Mouse (Mus musculus) left cerebral cortex, postnatal 25 days (tissue): ENCODE results near the gene Cnp. TPM values are rescaled to one million over a fixed set of nuclear protein-coding genes. Genes with fewer than 3 reads are reported as not detected.

Source experiments
- DNase-seq, 2 experiments: peaks; one replicate each; pipeline ENCODE4 v3.0.0; 2022; ENCODE audit warnings: low spot score in 2 of 2, mixed read lengths in 1 of 2
- intact Hi-C: fragments of 180-260 bp; cut with DNase I; formaldehyde crosslinking; loops from one replicate; pipeline ENCODE4 v1.15.1; 2025
- total RNA-seq, 2 experiments: library from RNA; stranded (reverse); gene quantifications; 2 replicates each; pipeline ENCODE4 v1.2.3; 2021

Cnp gene
- total RNA-seq, 2 experiments from 2014 or later = 207 to 230 TPM

GRCm38 (mm10) chr11:100549466-100549865 is 25.2 kb upstream of the Cnp start:
- no peak for DNase-seq
- intact Hi-C loops = no loop called here

GRCm38 (mm10) chr11:100550101-100550500 is 24.6 kb upstream of the Cnp start:
- intact Hi-C loops = no loop called here
- DNase-seq = no peak

- no peak for DNase-seq
- intact Hi-C loops = no loop called here
Measured at GRCm38 (mm10) chr11:100552842-100553241, 21.9 kb upstream of the Cnp start.

DNA sequence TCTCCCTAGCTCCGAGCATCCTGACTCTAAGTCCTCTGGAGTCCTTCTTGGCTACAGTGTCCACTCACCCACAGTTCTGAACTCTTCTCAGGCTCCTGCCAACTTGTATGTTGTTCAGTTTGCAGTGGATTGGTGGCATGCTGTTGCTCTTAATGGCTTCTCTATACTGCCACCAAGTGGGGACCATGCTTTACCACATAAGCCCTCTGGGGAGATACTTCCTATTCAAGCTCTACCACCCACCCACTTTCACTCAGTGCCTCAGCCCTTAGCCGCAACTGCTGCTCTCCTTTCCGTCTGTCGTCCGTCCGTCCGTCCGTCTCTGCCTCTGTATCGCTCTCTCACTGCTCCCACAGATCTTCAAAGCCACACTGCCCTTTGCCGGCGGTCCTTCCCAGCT is 19.1 kb upstream of the Cnp start:
- DNase-seq = peak; percentile 53 to 77
- intact Hi-C loops = loop anchor here (2.0 to 5.0 kb wide), 2 partner anchors 43 to 198 kb away; partner anchors contain the start of gene Hap1

DNA sequence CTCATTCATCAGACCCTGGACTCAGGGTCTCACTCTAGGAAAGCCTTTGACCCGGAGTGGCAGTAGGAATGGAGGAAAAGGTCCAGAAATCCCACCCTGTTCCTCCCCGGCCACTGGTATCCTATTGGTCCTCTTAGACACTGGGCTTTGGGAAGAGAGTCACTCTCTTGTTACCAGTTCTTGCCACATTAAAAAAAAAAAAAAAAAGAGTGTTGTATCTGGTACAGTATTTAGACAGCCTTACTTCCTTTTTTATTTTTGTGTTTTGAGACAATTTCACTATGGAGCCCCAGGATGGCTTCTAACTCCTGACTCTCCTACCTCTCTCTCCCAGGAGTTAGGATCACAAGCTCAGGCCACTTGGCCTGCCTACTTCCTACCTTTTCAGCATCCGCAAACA is 17.1 kb upstream of the Cnp start:
- intact Hi-C loops = loop anchor here (5.0 kb wide), 1 partner anchor 200 kb away; the partner anchor contains the start of gene Hap1
- no peak for DNase-seq

DNA sequence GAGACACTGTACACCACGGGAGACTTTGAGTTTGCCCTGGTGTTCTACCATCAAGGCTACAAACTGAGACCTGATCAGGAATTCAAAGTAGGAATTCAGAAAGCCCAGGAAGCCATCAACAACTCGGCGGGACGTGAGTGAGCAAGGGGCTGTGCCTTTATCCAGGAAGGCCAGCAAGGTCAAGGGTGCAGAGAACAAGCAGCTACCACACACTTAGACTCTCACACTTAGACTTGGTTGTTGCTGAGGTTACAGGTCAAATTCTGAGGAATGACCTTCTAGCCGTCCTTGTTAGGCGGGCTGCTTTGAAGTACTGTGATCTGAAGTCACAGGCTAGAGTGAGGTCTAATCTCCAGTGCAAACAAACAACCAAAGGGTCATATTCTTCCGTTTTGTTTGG is 15.2 kb upstream of the Cnp start:
- no peak for DNase-seq
- intact Hi-C loops = loop anchor here (5.0 kb wide), 1 partner anchor 202 kb away; the partner anchor contains the start of gene Hap1

DNA sequence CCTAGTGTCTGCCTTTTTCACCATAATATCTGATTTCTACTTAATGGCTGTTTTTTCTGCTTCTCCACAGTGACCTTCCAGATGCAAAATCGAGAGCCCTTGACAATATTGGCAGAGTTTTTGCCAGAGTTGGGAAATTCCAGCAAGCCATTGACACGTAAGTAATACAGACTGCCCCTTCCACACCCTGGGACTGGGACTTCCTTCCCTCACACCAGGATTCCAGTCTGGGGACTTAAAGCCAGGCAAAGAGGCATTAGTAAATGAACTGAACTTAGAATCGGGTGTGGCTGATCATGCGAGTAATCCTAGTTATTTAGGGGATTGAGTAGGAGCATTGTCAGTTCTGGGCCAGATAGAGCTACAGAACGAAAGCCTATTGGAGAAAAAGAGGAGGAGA is 13.0 kb upstream of the Cnp start:
- intact Hi-C loops = no loop called here
- DNase-seq = no peak

DNA sequence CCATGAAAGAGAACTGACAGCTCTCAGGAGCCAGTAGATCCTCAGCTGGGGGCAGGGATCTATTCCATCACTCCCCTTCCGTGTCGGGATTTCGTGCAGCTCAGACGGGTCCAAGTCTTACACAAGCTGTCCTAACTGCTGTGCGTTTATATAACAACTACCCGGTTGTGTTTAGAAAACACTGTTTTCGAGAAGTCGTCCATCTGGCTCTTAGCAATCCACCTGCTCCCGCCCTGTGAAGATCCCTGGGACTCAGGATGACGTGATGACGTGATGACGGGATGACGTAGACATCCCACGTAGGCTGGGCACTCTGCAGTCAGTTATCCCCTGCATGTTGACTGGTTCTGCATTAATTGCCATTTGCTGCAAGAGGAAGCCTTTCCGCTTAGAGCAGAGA is 10.4 kb upstream of the Cnp start:
- peak; percentile 73 to 93 for DNase-seq
- intact Hi-C loops = no loop called here

DNA sequence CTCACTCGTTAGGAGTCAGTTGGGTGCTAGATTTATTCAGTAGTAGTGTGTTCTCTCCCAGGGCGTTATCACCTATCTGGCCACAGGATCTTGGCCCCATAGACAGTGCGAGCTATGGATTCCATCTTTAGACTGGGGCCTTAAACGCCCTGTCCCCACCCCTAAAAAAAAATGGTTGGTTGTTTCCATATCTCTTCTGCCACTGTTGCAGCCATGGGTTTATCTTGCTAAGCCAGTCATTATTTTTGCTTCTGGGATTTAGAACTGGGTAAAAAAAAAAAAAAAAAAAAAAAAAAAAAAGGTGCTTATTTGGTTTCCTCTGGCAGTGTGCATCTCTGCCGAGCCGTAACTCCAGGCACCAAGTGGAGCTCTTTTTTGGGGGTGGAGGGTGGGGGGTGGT is 10.0 kb upstream of the Cnp start:
- intact Hi-C loops = no loop called here
- DNase-seq = no peak

DNA sequence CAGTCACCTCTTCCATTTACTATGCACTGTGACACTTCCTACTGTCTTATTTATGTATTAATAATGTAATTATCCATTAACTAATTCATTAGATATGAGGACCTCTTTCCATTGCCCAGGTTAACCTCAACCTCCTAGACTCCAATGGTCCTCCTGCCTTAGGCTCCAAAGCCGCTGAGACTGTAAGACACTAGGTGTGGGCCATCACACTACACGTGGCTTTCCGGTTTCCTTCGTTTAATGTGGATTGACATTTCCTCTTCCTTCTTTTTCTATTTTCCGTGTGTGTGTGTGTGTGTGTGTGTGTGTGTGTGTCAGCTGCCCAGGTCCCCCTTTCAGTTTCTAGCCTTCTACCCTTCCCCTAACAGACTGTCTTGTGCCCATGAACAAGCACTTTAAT is 7.5 kb upstream of the Cnp start:
- intact Hi-C loops = no loop called here
- DNase-seq = no peak

- intact Hi-C loops = no loop called here
- DNase-seq = no peak
Measured at GRCm38 (mm10) chr11:100567815-100568245, 6.9 kb upstream of the Cnp start.

GRCm38 (mm10) chr11:100568692-100569091 is 6.0 kb upstream of the Cnp start:
- intact Hi-C loops = no loop called here
- no peak for DNase-seq

DNA sequence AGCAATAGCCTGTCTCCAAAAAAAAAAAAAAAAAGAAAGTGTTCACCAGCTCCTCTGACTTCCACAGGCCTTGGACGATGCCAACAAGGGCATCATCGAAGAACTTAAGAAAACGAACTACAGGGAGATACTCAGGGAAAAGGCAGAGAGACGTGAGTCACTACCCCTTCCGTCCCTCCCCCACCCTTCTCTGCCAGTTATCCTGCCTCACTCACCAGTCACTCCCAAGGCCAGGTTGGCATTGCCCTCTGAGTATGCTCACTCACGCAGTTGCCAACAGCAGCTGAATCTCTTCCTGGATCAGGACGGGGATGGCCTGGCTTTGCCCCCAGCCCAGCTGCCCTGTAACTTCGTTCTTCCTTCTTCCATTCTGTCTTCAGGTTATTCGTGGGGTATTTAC is 4.9 kb upstream of the Cnp start:
- no peak for DNase-seq
- intact Hi-C loops = loop anchor here (2.0 to 5.0 kb wide), 6 partner anchors 41 to 388 kb away; partner anchors contain the start of gene Nkiras2

DNA sequence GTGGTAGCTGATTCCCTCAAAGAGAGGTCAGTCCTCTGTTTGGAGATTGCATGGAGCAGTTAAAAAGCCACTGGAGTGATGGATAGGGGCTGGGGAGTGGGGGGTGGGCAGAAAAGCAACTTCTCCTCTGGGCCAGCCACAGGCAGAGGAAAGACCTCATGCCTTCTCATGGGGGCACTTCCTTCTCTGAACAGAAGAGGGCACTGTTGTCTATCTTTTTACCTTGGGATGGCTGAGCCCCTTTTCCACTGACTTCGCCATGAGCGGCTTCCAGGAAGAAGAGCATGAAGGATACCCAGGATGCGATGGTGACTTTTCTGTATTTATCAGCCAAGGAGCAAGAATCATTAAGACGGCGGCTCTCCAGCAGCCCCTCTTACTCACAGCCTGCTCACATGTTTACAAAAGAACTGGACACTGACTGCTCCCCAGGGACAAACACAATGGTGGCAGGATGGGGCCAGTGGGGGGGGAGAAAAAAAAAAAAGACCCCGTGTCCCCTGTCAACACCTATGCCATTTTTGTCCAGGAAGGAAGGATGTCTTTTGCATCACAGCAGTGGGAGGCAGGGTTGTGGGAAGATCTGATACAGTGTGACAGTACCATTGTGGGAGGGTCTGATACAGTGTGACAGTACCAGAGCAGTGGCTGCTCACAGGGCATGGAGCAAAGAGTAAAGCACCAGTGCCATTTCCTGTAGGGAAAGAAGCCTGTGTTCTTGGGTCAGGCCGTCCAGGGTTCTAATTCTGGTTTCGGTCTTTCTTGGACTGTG is 4.1 kb upstream of the Cnp start:
- intact Hi-C loops = loop anchor here (2.0 to 5.0 kb wide), 6 partner anchors 40 to 387 kb away; partner anchors contain the start of gene Nkiras2
- peak; percentile 80 to 86 for DNase-seq

DNA sequence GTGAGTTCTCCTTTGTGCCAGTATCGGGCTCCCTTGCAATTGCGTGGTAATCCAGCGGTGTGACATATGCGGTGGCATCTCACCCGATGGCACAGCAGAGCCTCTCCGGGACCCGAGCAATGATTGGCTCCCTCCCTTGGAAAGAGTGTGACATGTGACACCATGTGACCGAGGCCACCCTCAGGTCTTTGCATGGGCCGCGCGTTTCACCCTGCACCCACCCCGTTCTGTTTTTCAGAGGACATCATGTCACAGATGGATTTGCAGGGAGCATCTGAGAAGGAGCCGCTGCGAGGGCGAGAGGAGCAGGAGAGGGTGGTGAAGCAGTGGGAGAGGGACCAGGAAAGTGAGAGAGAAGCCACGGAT is 3.5 kb upstream of the Cnp start:
- intact Hi-C loops = loop anchor here (2.0 to 5.0 kb wide), 6 partner anchors 40 to 386 kb away; partner anchors contain the start of gene Nkiras2
- peak; percentile 42 to 55 for DNase-seq

DNA sequence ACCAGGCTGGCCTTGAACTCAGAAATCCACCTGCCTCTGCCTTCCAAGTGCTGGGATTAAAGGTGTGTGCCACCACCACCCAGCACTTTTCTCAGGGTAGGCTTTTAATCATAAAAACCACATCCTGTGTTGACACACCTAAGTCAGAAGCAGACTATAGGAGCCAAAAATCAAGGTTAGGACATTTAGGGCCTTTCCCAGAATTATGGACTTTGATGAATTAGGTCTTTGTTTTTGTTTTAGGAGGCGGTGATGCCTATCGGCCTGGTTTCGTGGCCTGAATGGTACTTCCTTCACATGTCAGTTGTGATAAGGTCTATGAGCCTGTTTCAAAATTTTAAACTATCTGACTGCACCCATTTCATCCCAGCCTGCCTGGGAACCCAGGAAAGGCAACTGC is 516 bp upstream of the Cnp start:
- intact Hi-C loops = loop anchor here (5.0 kb wide), 1 partner anchor 383 kb away; no protein-coding TSS in a partner anchor

GRCm38 (mm10) chr11:100575484-100575855 is 766 bp downstream of the Cnp start:
- peak in 1 of 2 experiments; percentile 58 for DNase-seq

More for the DNA sequence above, 516 bp upstream of the Cnp start:
- DNase-seq = no peak

DNA sequence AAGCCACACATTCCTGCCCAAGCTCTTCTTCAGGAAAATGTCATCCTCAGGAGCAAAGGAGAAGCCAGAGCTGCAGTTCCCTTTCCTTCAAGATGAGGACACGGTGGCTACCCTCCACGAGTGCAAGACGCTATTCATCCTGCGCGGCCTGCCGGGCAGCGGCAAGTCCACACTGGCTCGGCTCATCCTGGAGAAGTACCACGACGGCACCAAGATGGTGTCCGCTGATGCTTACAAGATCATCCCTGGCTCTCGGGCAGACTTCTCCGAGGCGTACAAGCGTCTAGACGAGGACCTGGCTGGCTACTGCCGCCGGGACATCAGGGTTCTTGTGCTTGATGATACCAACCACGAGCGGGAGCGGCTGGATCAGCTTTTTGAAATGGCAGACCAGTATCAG is 1.6 kb downstream of the Cnp start:
- intact Hi-C loops = no loop called here
- DNase-seq = no peak

More at GRCm38 (mm10) chr11:100575484-100575855, 766 bp downstream of the Cnp start:
- intact Hi-C loops = no loop called here

- intact Hi-C loops = no loop called here
- peak in 1 of 2 experiments; percentile 16 for DNase-seq
Measured at GRCm38 (mm10) chr11:100577852-100578599, 3.3 kb downstream of the Cnp start.

GRCm38 (mm10) chr11:100579116-100579799 is 4.6 kb downstream of the Cnp start:
- no peak for DNase-seq
- intact Hi-C loops = no loop called here
